Mouse (Mus musculus): ENCODE measurements around the gene Efcab2. TPM values are rescaled to one million over a fixed set of nuclear protein-coding genes. Genes with fewer than 3 reads are reported as not detected.
A peak's percentile ranks its signal among the peaks of the same experiment; 100 is the strongest.

Efcab2 gene
- 10 to 100 TPM in 1 of 2 experiments, 1 to 10 TPM in 1; 8.9 to 10.8 TPM for total RNA-seq (2021)
- long read RNA-seq, experiment 1, transcript Efcab2-201 (7 exons, 3,580 nt), result major isoform, 9 of 12 reads
- long read RNA-seq, experiment 1, partial matches to known transcripts, result 0 of 12 reads
- long read RNA-seq, experiment 1, other reads (novel, unspliced or antisense), result 3 of 12 reads
- long read RNA-seq, experiment 2, transcript Efcab2-201 (7 exons, 3,580 nt), result major isoform, 10 of 13 reads
- long read RNA-seq, experiment 2, partial matches to known transcripts, result 0 of 13 reads
- long read RNA-seq, experiment 2, other reads (novel, unspliced or antisense), result 2 of 13 reads

DNA sequence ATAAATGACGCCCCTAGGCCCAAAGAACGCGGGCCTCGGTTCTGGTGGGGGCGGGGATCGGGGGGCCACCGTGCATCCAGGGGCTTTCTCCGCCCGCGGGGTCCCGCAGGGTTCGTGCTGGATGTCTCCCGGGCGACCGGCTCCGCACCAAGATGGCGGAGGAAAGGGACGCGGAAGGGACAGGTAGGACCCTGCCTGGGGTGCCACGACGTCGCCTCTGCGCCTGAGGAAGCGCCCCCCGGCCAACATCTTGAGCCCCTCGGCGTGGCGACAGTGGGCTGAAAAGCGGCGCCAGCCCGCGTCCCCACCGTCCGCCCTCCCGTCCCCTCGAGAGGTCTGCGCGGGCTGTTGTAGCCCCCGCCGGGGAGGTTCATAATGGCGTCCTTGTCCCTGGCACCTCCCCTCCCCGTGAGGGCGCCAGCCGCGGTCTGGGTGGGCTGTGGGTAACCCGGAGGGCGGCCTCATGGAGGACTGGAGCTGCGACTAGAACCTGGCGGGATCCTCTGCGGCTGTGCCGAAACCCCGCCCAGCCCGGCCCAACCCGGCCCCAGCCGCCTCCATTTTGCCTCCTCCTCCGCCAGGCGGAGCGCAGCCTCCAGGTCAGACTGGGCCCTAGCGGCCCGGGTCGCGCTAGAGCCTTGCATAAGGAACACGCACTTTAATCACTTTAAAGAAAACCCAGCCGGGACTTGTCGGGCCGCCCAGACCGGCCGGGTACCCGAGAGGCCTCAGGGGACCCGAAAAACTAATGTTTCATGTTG lies at the start of gene Efcab2:
Efcab2 (plus strand) TSS at position 135 of the 761 bp plus-strand sequence.
- Histone ChIP-seq H3K27ac (peak within 1 kb of the TSS; percentile 100), H3K4me3 (peak within 1 kb of the TSS; percentile 100)
- peak; percentile 83 to 84 for DNase-seq (ENCODE audit: extremely low spot score in 1 of 2, low spot score in 2 of 2)
- intact Hi-C loops (cut with DNase I), result loop anchor here (1.0 to 2.0 kb wide), 4 partner anchors 37 to 88 kb away; partner anchors contain the start of gene Hnrnpu
- peak; percentile 60 for TF ChIP-seq CTCF (IDR thresholded peaks at IDR 0.05)

DNA sequence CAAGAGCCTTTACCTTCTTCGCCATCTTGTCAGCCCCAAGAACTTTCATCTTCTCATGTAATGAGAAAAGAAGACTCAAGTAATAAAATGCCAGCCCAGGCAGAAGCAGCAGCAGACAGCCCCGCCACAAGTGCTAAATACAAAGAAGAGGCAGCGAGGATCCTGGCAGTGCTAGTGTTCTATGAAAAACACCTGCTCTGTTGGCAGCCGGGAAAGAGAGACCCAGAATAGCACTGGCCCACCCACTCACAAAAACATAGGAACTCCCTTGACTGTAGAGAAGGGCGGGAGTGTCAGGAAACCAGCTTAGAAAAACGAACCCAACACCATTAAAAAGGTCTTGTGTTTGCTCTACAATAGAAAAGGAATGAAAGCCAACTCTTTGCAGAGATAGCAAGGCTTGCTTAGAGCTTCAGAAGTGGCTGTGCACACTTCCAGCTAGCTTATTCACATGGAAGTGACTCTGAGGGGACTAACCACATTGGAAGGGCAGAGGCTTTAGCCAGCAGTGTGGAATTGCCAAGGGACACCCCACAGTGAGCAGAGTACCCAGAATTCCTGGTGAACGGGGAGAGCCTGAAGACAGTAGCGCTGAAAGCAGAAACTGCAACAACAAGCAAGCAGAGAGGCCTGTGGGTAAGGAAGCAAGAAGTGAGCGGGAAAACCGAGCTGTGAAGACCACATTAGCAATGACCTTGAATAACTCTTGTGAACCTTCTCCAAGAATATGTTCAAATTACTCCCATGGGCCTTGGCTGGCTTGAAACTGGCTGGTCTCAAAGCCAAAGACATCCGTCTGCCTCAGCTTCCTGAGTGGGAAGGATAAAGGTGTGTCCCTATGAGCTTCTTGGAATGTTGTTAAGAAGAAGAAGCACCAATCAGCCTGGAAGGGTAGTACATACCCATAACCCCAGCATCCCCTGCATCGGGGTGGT lies 47.8 kb upstream of the Efcab2 start:
- peak; percentile 52 to 62 for DNase-seq (ENCODE audit: extremely low spot score in 1 of 2, low spot score in 2 of 2)
- intact Hi-C loops (cut with DNase I), result no loop called here

DNA sequence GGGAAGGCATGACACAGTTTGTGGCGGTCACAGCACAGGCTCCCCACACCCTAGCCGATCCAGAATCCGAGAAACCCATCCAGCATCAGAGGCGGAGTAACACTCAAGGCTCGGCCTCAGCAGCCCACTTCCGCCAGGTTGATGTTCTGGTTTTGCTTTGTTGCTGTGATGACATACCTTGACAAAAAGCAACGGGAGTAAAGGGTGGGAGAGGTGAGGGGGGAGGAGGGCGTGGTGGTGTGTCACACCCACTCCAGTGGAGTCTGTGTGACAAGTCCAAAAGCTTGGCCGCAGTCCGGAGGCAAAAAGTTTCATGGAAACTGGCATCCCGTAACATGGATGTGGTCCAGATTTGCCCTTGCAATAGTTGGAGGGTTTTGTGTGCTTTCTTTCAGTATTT lies 45.6 kb upstream of the Efcab2 start:
- Histone ChIP-seq H3K27ac (no peak overlapping the region), H3K4me3 (no peak overlapping the region)
- no peak for TF ChIP-seq CTCF (IDR thresholded peaks at IDR 0.05)
- intact Hi-C loops (cut with DNase I), result no loop called here
- no peak for DNase-seq (ENCODE audit: extremely low spot score in 1 of 2, low spot score in 2 of 2)

More for the DNA sequence above, 47.8 kb upstream of the Efcab2 start:
- no peak for TF ChIP-seq CTCF (IDR thresholded peaks at IDR 0.05)
- peak overlapping the region; percentile 30; the same call in 1 of the 2 replicates for H3K27ac ChIP-seq
- H3K4me3 ChIP-seq, result no peak overlapping the region

DNA sequence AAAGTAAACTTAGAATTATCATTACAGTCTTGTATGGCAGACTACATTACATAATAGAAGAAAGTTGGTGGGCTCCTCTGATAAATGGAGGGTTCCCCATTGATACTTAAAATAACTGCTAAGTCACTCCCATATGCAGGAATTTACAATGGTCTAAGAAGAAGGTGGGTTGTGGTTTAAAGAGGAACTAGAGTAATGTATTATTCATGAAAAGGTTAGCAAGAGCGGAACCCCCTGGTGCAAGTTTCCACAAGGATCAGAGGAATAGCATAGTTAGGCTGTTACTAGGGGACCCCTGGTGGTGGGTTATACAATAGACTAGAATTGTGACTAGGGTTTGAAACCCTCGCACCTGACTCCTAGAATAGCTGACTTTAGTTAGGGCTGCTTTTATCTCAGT lies 45.2 kb upstream of the Efcab2 start:
- Histone ChIP-seq H3K27ac (no peak overlapping the region), H3K4me3 (no peak overlapping the region)
- DNase-seq (ENCODE audit: extremely low spot score in 1 of 2, low spot score in 2 of 2), result no peak
- intact Hi-C loops (cut with DNase I), result no loop called here
- no peak; the same call in 1 of the 2 replicates for TF ChIP-seq CTCF (IDR thresholded peaks at IDR 0.05)

DNA sequence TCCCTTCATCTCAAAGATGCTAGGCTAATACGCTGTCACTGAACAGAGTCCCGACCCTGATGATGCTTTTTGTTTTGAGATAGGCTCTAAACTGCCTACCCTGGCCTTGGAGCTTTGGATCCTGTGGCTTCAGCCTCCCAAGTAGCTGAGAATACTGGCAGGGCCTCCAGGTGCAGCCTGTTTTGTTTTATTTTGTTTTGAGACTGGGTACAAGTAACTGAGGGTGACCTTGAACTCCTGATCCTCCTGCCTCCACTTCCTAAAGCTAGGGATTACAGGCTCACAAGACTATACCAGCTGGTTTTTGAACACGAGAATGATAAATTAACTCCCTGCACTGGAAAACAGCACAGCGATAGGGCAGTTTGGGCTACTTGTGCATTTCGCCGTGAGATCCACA lies 40.7 kb upstream of the Efcab2 start:
- DNase-seq (ENCODE audit: extremely low spot score in 1 of 2, low spot score in 2 of 2), result no peak

DNA sequence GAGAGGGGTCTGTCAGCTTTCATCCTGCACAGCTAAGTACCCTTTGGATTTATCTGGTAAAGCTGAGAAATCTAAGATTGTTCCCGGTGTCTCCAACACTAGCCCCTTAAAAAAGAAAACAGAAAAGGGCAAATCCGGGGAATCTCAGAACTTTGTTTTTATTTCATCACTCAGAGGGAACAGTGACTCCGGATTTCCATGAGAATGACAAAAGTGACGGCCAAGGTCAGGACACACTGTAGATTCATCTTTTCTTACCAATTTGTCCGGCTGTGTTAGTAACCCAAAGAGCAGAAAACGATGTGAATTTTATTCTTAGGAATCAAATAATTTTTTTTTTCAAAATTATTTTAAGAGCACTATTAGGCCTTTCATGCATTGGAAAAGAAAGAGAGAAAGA lies 37.8 kb upstream of the Efcab2 start:
- Histone ChIP-seq H3K4me3 (no peak overlapping the region), H3K27ac (peak overlapping the region; percentile 96)
- intact Hi-C loops (cut with DNase I), result no loop called here
- DNase-seq (ENCODE audit: extremely low spot score in 1 of 2, low spot score in 2 of 2), result no peak
- TF ChIP-seq CTCF (IDR thresholded peaks at IDR 0.05), result no peak

More for the DNA sequence above, 40.7 kb upstream of the Efcab2 start:
- TF ChIP-seq CTCF (IDR thresholded peaks at IDR 0.05), result no peak
- Histone ChIP-seq H3K27ac (no peak overlapping the region), H3K4me3 (no peak overlapping the region)
- intact Hi-C loops (cut with DNase I), result no loop called here

DNA sequence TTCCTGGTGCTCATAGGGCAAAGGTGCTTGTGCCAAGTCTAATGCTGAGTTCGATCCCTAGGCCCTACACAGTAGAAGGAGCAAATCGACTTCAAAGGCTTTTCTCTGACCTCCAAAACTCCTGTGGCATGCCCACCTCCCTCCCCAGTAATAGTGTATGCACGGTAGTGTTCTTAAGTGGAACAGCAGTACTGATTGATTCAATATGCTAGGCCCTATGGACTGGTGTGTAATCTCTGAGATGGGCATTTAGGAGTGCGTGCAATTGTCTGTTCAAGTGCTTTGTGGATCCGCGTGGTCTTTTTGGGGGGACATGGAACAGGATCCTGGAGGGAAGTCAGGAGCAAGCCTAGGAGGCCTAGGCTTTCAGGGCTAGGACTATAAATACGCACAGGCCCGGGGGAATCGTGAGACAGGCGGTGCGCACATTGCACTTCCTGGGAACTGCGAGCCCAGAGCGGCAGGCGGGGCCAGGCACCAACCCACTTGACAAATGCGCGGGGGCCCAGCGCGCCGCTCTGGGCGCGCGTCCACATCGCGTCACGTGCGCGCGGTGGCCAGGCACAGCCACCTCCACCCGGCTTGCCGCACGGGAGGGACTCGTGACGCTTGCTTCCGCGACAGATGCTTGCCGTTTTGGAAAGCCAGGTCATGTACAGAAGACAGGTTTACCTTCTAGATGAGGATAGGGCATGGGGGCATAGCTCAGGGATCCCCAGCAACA lies 37.2 kb upstream of the Efcab2 start:
- intact Hi-C loops (cut with DNase I), result loop anchor here (1.0 kb wide), 3 partner anchors 31 to 50 kb away; partner anchors contain the start of genes Efcab2 and Hnrnpu
- peak; percentile 94 for DNase-seq (ENCODE audit: extremely low spot score in 1 of 2, low spot score in 2 of 2)
- no peak for TF ChIP-seq CTCF (IDR thresholded peaks at IDR 0.05)
- Histone ChIP-seq H3K4me3 (peak overlapping the region; percentile 45), H3K27ac (peak overlapping the region; percentile 96)

DNA sequence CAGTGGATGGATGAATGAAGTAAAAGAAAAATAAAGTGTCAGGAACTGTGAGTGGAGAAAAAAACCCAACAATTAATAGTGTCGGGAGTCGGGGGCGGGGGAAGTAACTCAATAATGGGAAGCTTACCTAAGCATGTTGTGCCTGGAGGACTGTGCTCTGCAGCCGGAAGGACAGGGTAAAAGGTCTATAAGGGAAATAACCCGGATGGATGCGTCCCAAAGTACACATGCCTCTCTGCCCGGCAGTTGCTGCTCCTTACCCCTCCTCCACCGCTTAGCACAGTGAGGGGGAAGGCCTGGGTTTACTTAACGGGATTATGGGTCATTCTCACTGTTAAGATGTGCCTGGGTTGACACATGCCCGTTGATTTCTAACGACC lies 36.6 kb upstream of the Efcab2 start:
- Histone ChIP-seq H3K4me3 (peak overlapping the region; percentile 45), H3K27ac (peak overlapping the region; percentile 96)
- TF ChIP-seq CTCF (IDR thresholded peaks at IDR 0.05), result no peak
- DNase-seq (ENCODE audit: extremely low spot score in 1 of 2, low spot score in 2 of 2), result peak in 1 of 2 experiments; percentile 19
- intact Hi-C loops (cut with DNase I), result loop anchor here (1.0 kb wide), 3 partner anchors 32 to 51 kb away; partner anchors contain the start of genes Efcab2 and Hnrnpu

DNA sequence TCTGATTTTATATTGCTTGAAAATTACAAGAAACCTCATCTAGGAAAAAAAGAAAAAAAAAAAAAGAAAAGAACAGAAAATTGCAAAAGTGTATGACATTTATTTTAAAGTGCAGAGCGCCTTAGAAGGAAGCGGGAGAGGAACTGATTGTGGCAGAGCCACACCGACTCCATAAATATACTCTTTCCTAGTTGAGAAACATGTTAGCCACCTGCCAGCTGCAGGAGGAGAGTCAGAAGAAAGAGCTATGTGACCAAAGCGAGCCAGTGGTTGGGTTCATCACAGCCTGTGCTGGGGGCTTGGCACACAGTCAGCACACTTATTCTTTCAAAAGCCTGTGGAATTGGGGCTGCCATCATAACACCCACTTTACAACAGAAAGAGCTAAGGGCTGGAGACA lies 33.2 kb upstream of the Efcab2 start:
- Histone ChIP-seq H3K4me3 (no peak overlapping the region), H3K27ac (no peak overlapping the region)
- TF ChIP-seq CTCF (IDR thresholded peaks at IDR 0.05), result no peak
- intact Hi-C loops (cut with DNase I), result no loop called here
- no peak for DNase-seq (ENCODE audit: extremely low spot score in 1 of 2, low spot score in 2 of 2)

DNA sequence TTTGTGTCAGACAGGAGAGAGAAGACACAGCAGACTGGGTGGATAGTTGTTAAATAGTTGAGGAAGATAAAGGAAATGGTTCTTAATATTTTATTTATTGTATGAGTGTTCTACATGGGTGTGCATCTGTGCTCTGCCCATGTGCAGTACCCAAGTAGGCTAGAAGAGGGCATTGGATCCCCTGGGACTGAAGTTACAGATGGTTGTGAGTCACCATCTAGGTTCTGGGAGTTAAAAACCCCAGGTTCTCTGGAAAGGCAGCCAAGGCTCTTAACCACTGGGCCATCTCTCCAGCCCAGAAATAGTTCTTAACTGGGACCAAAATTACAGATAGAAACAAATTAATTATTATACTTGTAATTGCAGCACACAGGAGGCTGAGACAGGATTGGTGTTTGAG lies 30.5 kb upstream of the Efcab2 start:
- no peak for DNase-seq (ENCODE audit: extremely low spot score in 1 of 2, low spot score in 2 of 2)
- intact Hi-C loops (cut with DNase I), result no loop called here
- H3K4me3 ChIP-seq, result no peak overlapping the region

DNA sequence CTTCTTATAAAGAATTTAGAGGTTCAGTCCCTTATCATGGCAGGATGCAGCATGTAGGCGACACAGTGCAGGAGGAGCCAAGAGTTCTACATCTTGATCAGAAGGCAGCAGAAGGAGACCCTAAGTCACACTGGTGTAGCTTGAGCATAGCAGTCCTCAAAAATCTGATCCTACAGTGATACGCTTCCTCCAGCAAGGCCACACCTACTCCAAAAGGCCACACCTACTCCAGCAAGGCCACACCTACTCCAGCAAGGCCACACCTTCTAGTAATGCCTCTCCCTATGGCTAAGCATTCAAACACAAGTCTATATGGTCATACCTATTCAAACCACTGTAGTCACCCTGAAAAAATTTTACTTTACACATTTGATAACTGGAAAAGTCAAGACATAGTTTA lies 29.8 kb upstream of the Efcab2 start:
- no peak for TF ChIP-seq CTCF (IDR thresholded peaks at IDR 0.05)
- intact Hi-C loops (cut with DNase I), result no loop called here
- Histone ChIP-seq H3K4me3 (no peak overlapping the region), H3K27ac (no peak overlapping the region)
- DNase-seq (ENCODE audit: extremely low spot score in 1 of 2, low spot score in 2 of 2), result no peak

More for the DNA sequence above, 30.5 kb upstream of the Efcab2 start:
- no peak overlapping the region for H3K27ac ChIP-seq
- TF ChIP-seq CTCF (IDR thresholded peaks at IDR 0.05), result no peak; the same call in 1 of the 2 replicates
